Mouse (Mus musculus) embryonic stem cell, embryonic (primary cell): ENCODE results near the gene Aldoc.

Experiments
- CTCF ChIA-PET, 4 experiments: fragments of 300-600 bp in 2 of 4; fragments of 350-600 bp in 2 of 4; sonication (Branson Sonifier 250); formaldehyde crosslinking; loops; one replicate each; lab custom pipeline; 2022; ENCODE audit warnings: inconsistent platforms in 2 of 4; lab: Charles Lee
- POLR2A ChIA-PET, 4 experiments: fragments of 300-600 bp in 2 of 4; fragments of 350-600 bp in 2 of 4; sonication (Branson Sonifier 250); formaldehyde crosslinking; loops; one replicate each; lab custom pipeline; 2022; ENCODE audit warnings: antibody characterized with exemption in 4 of 4, inconsistent platforms in 1 of 4; lab: Charles Lee

Gene Aldoc

GRCm38 (mm10) chr11:78346326-78347069 is 23.7 kb downstream of the Aldoc start:
- CTCF ChIA-PET, result interaction anchor here in 3 of 4 experiments (0.6 to 2.4 kb wide), 8 partner anchors 9 to 850 kb away, joined by 3 to 7 read pairs (median 3); no protein-coding TSS in a partner anchor
- POLR2A ChIA-PET, result interaction anchor here in 2 of 4 experiments (0.7 to 2.3 kb wide), 9 partner anchors 9 to 163 kb away, joined by 3 to 9 read pairs (median 3); partner anchors contain the start of genes Aldoc (in 1 of the 2), Pigs (in 1 of the 2) and Rpl23a (in 1 of the 2)

- ChIA-PET CTCF (interaction anchor here (0.6 to 2.4 kb wide), 15 partner anchors 9 to 850 kb away, joined by 3 to 12 read pairs (median 3); partner anchors contain the start of genes Aldoc (in 1 of the 4) and Pigs (in 1 of the 4)), POLR2A (interaction anchor here in 3 of 4 experiments (0.6 to 1.6 kb wide), 13 partner anchors 8 to 831 kb away, joined by 3 to 10 read pairs (median 4); partner anchors contain the start of genes Slc46a1 (in 1 of the 3) and Trp53i13 (in 1 of the 3))
Measured at GRCm38 (mm10) chr11:78347070-78347754, 24.4 kb downstream of the Aldoc start.

- CTCF ChIA-PET, result interaction anchor here (0.6 to 2.5 kb wide), 20 partner anchors 8 to 271 kb away, joined by 3 to 12 read pairs (median 5); partner anchors contain the start of genes Aldoc (in 1 of the 4) and Pigs (in 1 of the 4)
- POLR2A ChIA-PET, result interaction anchor here in 3 of 4 experiments (0.5 to 1.6 kb wide), 15 partner anchors 9 to 832 kb away, joined by 3 to 10 read pairs (median 4); partner anchors contain the start of genes Aldoc (in 1 of the 3), Rpl23a (in 1 of the 3), Slc46a1 (in 1 of the 3) and Trp53i13 (in 1 of the 3)
Measured at GRCm38 (mm10) chr11:78347908-78348307, 25.1 kb downstream of the Aldoc start.

GRCm38 (mm10) chr11:78348474-78348873 is 25.7 kb downstream of the Aldoc start:
- CTCF ChIA-PET, result interaction anchor here (0.6 to 2.5 kb wide), 18 partner anchors 10 to 291 kb away, joined by 3 to 12 read pairs (median 4); partner anchors contain the start of genes Aldoc (in 1 of the 4), Pigs (in 1 of the 4) and Slc13a2 (in 1 of the 4)

GRCm38 (mm10) chr11:78349441-78350358 is 26.9 kb downstream of the Aldoc start:
- ChIA-PET POLR2A (interaction anchor here in 3 of 4 experiments (0.8 to 1.5 kb wide), 3 partner anchors 21 to 72 kb away, joined by 3 to 5 read pairs (median 4); partner anchors contain the start of genes Aldoc (in 1 of the 3) and Pigs (in 1 of the 3)), CTCF (interaction anchor here in 3 of 4 experiments (0.6 to 2.5 kb wide), 8 partner anchors 9 to 608 kb away, joined by 3 to 9 read pairs (median 4); partner anchors contain the start of gene Slc13a2 (in 1 of the 3))

More at GRCm38 (mm10) chr11:78348474-78348873, 25.7 kb downstream of the Aldoc start:
- POLR2A ChIA-PET, result interaction anchor here in 3 of 4 experiments (0.7 to 1.6 kb wide), 12 partner anchors 10 to 165 kb away, joined by 3 to 10 read pairs (median 4); partner anchors contain the start of genes Aldoc (in 1 of the 3), Rpl23a (in 1 of the 3) and Slc46a1 (in 1 of the 3)

GRCm38 (mm10) chr11:78353081-78353480 is 30.3 kb downstream of the Aldoc start:
- ChIA-PET CTCF (interaction anchor here (0.5 to 11.7 kb wide), 13 partner anchors 10 to 1453 kb away, joined by 3 to 380 read pairs (median 6); no protein-coding TSS in a partner anchor), POLR2A (interaction anchor here in 2 of 4 experiments (1.1 to 1.5 kb wide), 3 partner anchors 14 to 25 kb away, joined by 3 to 5 read pairs (median 3); partner anchors contain the start of gene Pigs (in 2 of the 2))

- ChIA-PET POLR2A (interaction anchor here in 3 of 4 experiments (0.6 to 2.3 kb wide), 26 partner anchors 8 to 450 kb away, joined by 3 to 11 read pairs (median 3); partner anchors contain the start of genes Slc46a1 (in 2 of the 3), Pigs (in 1 of the 3), Poldip2 (in 1 of the 3) and Rpl23a (in 1 of the 3)), CTCF (interaction anchor here (0.5 to 11.7 kb wide), 49 partner anchors 10 to 785 kb away, joined by 3 to 380 read pairs (median 4); partner anchors contain the start of genes Slc13a2 (in 2 of the 4), Pigs (in 1 of the 4) and Slc46a1 (in 1 of the 4))
Measured at GRCm38 (mm10) chr11:78354905-78355304, 32.1 kb downstream of the Aldoc start.

- ChIA-PET CTCF (interaction anchor here (0.5 to 11.7 kb wide), 55 partner anchors 8 to 601 kb away, joined by 3 to 380 read pairs (median 3); partner anchors contain the start of genes Slc13a2 (in 2 of the 4), Pigs (in 1 of the 4) and Slc46a1 (in 1 of the 4)), POLR2A (interaction anchor here in 3 of 4 experiments (0.6 to 2.3 kb wide), 27 partner anchors 9 to 449 kb away, joined by 3 to 11 read pairs (median 3); partner anchors contain the start of genes Slc46a1 (in 2 of the 3), Pigs (in 1 of the 3), Poldip2 (in 1 of the 3) and Rpl23a (in 1 of the 3))
Measured at GRCm38 (mm10) chr11:78355471-78356238, 32.9 kb downstream of the Aldoc start.

GRCm38 (mm10) chr11:78358330-78359007 is 35.7 kb downstream of the Aldoc start:
- ChIA-PET CTCF (interaction anchor here (0.5 to 11.7 kb wide), 93 partner anchors 8 to 838 kb away, joined by 3 to 380 read pairs (median 4); partner anchors contain the start of genes Pigs (in 3 of the 4), Sarm1 (in 3 of the 4), Slc13a2 (in 3 of the 4) and Slc46a1 (in 2 of the 4)), POLR2A (interaction anchor here (0.5 to 4.5 kb wide), 57 partner anchors 8 to 452 kb away, joined by 3 to 78 read pairs (median 4); partner anchors contain the start of genes Slc46a1 (in 2 of the 4), Aldoc (in 1 of the 4), Foxn1 (in 1 of the 4) and Ift20 (in 1 of the 4))

GRCm38 (mm10) chr11:78360125-78360788 is 37.5 kb downstream of the Aldoc start:
- ChIA-PET POLR2A (interaction anchor here in 3 of 4 experiments (0.5 to 4.5 kb wide), 41 partner anchors 8 to 266 kb away, joined by 3 to 78 read pairs (median 4); partner anchors contain the start of genes Ift20 (in 2 of the 3), Slc13a2 (in 2 of the 3), Tnfaip1 (in 2 of the 3) and Fam222b (in 1 of the 3)), CTCF (interaction anchor here (0.5 to 11.7 kb wide), 62 partner anchors 9 to 156 kb away, joined by 3 to 380 read pairs (median 4); partner anchors contain the start of genes Slc46a1 (in 2 of the 4), Aldoc (in 1 of the 4), Foxn1 (in 1 of the 4) and Pigs (in 1 of the 4))

GRCm38 (mm10) chr11:78360789-78361131 is 38.0 kb downstream of the Aldoc start:
- ChIA-PET POLR2A (interaction anchor here in 3 of 4 experiments (0.5 to 4.5 kb wide), 39 partner anchors 8 to 266 kb away, joined by 3 to 78 read pairs (median 4); partner anchors contain the start of genes Ift20 (in 2 of the 3), Slc13a2 (in 2 of the 3), Tnfaip1 (in 2 of the 3) and Fam222b (in 1 of the 3)), CTCF (interaction anchor here (0.5 to 11.7 kb wide), 57 partner anchors 8 to 155 kb away, joined by 3 to 380 read pairs (median 5); partner anchors contain the start of genes Slc46a1 (in 2 of the 4), Aldoc (in 1 of the 4), Foxn1 (in 1 of the 4) and Pigs (in 1 of the 4))

GRCm38 (mm10) chr11:78363309-78364007 is 40.7 kb downstream of the Aldoc start:
- ChIA-PET CTCF (interaction anchor here (0.5 to 11.7 kb wide), 11 partner anchors 11 to 96 kb away, joined by 3 to 380 read pairs (median 4); no protein-coding TSS in a partner anchor), POLR2A (interaction anchor here in 2 of 4 experiments (0.6 to 1.7 kb wide), 8 partner anchors 8 to 59 kb away, joined by 3 to 7 read pairs (median 3); partner anchors contain the start of genes Foxn1 (in 1 of the 2) and Slc13a2 (in 1 of the 2))
